Mouse (Mus musculus): ENCODE measurements around the gene Spint1.

Spint1 gene

GRCm38 (mm10) chr2:119242548-119242947 is 5.4 kb downstream of the Spint1 start:
- no peak for DNase-seq (ENCODE audit: low read depth)

- no peak for DNase-seq (ENCODE audit: low read depth)
Observed at GRCm38 (mm10) chr2:119245246-119245645, 8.1 kb downstream of the Spint1 start.

DNA sequence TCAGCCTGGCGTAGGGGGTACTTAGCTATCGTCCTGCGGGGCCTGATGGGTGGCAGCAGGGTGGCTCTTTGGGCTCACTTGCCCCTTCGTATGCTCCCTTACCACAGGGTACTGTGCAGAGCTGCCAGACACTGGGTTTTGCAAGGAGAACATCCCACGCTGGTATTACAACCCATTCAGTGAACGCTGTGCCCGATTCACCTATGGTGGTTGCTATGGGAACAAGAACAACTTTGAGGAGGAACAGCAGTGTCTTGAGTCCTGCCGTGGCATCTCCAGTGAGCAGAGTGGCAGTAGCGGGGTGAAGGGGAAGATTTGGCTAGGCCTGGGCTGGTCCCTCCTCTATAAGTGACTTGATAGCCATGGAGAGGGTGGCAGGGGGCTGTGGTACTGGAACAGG is 10.7 kb downstream of the Spint1 start:
- DNase-seq (ENCODE audit: low read depth): no peak

DNA sequence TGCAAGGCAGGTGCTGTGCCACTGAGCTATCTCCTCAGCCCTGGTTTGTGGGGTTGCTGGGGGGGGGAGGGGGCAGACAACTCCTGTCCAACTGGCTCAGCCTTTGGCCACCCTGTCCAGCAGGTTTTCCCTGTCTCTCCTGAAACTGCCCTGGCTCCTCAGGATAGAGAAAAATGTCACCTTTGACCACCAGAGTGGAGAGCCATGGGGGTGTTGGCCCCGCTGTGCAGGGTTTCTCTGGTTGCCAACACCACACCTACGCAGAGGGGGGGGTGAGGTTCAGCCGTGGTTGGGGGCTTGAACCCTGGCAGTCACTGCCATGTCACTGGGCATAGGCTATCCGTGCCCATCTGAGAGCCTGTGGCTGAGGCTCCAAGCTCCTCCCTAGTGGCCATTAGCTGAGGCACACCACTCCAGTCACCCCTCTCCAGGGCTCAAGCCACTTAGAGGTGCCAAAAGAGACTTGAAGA is 12.5 kb downstream of the Spint1 start:
- no peak for DNase-seq (ENCODE audit: low read depth)

GRCm38 (mm10) chr2:119250377-119250776 is 13.2 kb downstream of the Spint1 start:
- DNase-seq (ENCODE audit: low read depth): no peak

GRCm38 (mm10) chr2:119250826-119251478 is 13.8 kb downstream of the Spint1 start:
- DNase-seq (ENCODE audit: low read depth): peak; percentile 52

GRCm38 (mm10) chr2:119254976-119255375 is 17.8 kb downstream of the Spint1 start:
- no peak for DNase-seq (ENCODE audit: low read depth)

DNA sequence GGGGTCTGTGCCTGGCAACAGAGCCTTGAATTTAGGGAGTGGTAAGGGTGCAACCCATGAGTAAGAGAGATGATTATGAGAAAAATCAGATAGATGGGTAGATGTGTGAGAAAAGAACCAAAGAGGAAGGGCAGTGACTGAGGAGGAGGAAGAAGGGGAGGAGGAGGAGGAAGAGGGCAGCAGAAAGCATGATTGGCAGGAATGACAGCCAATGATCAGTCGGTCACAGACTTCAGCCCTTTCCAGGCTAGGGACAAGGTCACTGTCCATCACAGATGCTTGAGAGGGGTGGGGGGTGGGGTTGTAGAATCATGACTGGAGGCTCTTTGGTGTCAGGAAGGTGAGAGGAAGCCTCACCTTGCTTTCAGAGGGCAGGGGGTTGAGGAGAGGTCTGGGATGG is 23.4 kb downstream of the Spint1 start:
- no peak for DNase-seq (ENCODE audit: low read depth)

- no peak for DNase-seq (ENCODE audit: low read depth)
Observed at GRCm38 (mm10) chr2:119261326-119261725, 24.2 kb downstream of the Spint1 start.

- peak; percentile 74 for DNase-seq (ENCODE audit: low read depth)
Observed at GRCm38 (mm10) chr2:119262978-119263377, 25.8 kb downstream of the Spint1 start.

DNA sequence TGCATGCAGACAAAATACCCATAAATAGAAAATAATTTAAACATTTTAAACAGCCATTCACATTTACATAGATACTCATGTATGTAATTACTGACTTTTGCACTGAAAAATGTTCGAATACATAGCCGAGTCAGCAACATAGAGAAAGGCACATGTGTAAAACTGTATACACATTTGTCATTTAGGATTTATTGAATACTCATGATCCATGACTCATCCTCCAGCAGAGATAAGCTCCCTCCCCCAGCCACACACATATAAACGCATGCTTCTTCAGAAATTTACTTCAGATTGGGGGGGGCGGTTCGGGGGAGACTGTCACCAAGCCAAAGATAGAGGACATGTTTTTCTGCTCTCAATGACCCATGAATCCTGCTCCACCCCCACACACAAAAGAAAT is 26.7 kb downstream of the Spint1 start:
- no peak for DNase-seq (ENCODE audit: low read depth)

DNA sequence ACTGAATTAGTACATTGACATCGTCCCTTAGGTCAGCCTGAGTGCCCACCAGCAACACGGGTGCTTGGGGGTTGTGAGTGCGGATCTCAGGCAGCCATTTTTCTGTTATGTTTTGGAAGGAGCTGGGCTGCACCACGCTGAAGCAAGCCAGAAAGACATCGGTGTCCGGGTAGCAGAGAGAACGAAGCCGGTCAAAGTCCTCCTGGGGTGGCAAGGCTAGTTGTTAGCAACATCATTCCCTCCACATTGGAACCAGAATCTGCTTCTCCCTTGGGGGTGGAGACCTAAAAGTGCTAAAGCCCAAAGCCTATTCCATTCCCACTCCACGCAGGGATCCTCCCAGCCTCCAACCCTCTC is 33.1 kb downstream of the Spint1 start:
- no peak for DNase-seq (ENCODE audit: low read depth)

GRCm38 (mm10) chr2:119270643-119271331 is 33.6 kb downstream of the Spint1 start, which contains the start of gene Rhov:
Gene Rhov (minus strand): TSS chr2:119271272.
- no peak for DNase-seq (ENCODE audit: low read depth)

DNA sequence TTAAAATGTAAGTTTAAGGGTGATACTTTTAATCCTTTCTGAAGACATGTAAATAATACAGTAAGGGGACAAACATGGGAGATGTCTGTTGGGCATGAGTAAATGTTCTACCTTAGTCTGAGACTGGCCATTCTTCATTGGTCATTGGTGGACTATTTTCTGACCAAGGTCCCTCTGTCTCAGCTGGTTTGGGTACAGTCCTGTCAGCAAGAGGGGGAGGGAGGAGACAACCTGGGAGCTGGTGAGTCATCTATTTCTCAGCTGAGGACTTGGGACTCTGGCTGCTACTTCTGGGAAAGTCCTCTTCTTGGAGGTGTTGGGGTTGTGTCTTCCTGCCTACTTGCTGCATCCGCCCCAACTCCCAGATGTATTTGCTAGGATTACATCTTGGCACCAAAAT is 37.0 kb downstream of the Spint1 start:
- no peak for DNase-seq (ENCODE audit: low read depth)

- no peak for DNase-seq (ENCODE audit: low read depth)
Observed at GRCm38 (mm10) chr2:119276926-119277325, 39.8 kb downstream of the Spint1 start.

DNA sequence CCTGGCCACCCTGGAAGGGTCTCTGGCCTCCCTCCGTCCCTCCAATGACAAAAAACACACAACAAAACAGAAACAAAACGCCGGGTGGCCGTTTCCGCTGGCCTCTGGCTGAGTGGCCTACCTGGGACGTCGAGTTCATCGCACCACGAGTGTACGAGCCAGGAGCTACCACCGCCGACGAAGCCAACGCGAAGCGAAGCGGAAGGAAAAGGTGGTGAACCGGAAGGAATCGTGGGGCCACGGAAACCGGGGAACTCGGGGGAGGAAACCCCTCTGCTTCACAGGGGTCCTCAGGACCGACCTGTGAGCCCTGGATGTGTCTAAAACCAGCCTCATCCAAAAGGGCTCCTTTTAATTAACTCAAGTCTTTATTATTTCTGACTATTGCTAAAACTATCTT is 40.6 kb downstream of the Spint1 start:
- DNase-seq (ENCODE audit: low read depth): no peak

DNA sequence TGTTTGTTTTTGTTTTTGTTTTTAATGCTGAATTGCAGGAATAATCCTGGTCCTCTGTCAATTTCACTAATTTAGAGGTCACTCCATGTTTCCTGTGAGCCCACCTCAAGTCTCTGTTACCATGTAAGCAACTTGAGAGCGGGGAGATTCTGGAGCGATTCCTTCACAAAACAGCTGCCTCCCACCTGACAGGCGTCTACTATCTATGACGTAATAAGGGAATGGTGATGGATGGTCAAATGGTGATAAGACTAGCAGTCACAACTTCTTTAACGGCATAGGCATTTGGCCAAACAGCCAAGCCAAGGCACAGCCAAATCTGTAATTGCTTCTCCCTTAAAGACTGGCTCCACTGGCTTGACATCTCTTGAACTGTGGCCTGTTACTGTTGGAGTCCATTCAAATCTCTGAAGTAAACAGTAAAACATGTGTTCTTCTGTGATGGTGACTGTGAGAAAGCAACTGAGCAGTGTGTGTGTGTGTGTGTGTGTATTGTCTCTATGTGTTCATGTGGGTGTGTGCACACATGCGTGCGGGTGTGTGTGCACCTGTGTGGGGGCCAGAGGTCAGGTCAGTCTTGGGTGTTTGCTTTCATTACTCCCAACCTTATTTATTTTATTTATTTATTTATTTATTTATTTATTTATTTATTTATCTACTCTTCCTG is 44.9 kb downstream of the Spint1 start:
- DNase-seq (ENCODE audit: low read depth): no peak

DNA sequence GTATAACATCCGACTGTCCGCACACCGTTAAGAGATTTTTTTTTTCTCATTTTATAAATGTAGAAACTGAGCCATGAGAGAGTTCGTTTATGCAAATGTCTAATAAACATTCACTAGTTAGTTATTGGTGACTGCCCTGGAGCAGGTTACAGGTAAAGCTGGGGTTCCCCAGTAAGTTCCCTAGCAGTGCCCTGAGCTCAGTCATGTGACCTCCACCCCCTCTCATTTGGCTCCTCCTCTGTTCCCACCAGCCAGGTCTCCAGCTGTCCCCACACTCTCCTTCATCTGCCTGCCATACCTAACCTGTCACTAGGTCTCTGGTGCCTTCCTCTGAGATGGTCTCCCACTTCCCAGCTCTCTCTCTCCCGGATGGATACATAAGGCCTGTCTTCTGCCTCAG is 50.2 kb downstream of the Spint1 start:
- no peak for DNase-seq (ENCODE audit: low read depth)

DNA sequence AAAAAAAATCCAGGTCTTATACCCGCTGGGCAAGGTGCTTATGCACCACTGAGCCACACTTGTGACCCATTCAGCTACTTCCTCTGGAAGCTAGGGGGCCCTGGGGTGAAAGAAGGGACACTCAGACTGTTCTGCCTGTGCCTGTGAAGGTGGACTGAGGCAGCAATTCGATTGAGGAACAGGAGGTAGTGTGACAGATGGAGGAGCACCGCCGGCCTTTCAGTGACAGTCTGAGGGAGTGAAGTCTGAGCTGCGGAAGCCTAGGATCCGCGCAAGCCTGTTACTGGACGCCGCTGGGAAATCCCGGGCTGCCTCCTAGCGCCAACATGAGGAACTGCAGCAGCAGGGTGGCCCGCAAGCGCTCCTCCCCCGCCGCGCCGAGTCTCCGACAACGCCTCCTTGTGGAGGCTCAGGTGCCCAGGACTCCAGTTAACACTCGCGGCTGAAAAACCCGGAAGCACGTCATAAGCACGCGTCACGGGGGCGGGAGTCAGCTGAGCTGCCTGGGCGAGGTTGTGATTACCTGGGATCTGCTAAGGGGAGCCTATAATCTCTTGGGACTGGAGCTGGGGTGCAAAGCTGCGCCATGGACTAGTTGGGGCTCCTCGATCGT is 51.2 kb downstream of the Spint1 start, which contains the start of gene Vps18:
Vps18 (plus strand) TSS at position 471 of the 613 bp plus-strand sequence.
- DNase-seq (ENCODE audit: low read depth): peak; percentile 89

GRCm38 (mm10) chr2:119289014-119289416 is 51.9 kb downstream of the Spint1 start:
- DNase-seq (ENCODE audit: low read depth): no peak

GRCm38 (mm10) chr2:119292281-119292680 is 55.1 kb downstream of the Spint1 start:
- DNase-seq (ENCODE audit: low read depth): no peak

- no peak for DNase-seq (ENCODE audit: low read depth)
Observed at GRCm38 (mm10) chr2:119292852-119293251, 55.7 kb downstream of the Spint1 start.

DNA sequence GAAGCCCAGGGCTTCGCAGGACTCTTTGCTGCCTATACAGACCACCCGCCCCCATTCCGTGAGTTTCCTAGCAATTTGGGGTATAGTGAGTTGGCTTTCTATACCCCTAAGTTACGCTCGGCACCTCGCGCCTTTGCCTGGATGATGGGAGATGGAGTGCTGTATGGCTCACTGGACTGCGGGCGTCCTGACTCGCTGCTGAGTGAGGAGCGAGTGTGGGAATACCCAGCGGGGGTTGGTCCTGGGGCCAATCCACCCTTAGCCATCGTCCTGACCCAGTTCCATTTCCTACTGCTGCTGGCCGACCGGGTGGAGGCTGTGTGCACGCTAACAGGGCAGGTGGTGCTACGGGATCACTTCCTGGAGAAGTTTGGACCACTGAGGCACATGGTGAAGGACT is 56.1 kb downstream of the Spint1 start:
- no peak for DNase-seq (ENCODE audit: low read depth)
